Mouse (Mus musculus): Measurements from ENCODE around the gene Asrgl1. TPM values are rescaled to one million over a fixed set of nuclear protein-coding genes. Genes with fewer than 3 reads are reported as not detected.
"Not testable (repeated sequence)": the region's sequence is repeated elsewhere in the genome, so short reads cannot be mapped to it uniquely, and the experiment has no call there.

Gene Asrgl1
- polyA plus RNA-seq (2012; rRNA removed) (1.3 and 3.5 TPM in 2 replicates), polyA plus RNA-seq (2014; fragmentation: Nextera tagmentation; extraction: Ambion mirVana) (8.1 and 8.8 TPM in 2 replicates)

DNA sequence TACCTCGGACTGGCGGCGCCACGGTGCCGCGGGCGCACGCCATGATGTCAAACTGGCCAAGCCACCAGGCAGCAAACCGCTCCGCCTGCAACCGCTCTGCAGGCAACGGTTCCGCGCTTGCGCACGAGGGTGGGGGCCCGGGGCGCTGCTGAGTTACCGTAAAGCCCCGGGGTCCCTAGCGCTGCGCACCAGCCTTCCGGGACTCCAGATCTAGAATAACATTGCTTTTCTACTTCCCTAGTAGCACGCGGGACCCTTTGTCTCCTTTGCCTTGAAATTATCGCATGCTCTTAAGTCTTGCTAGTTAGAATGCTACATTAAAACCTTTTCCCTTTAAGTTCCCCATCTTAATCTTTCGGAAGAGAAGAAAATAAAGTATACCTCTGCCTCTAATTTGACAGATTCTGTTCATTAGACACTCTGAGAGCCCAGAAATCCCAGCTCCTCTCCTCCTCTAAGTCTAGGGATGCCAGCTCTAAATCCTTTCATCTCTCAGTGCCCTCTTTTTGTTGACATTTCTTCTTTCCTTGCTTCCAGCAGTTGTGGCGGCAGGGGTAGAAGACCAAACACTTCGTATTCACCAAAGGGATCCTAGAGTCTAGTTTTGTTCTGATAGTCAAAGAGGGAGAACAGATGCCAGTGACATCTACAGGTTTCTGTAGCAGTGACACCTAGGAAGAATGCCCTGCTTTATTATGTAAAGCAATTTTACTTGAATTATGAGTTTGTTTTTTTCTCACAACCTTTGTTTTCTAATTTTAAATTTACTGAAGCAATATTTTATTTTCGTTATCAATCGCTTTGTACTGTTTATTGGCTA, at the start of gene Asrgl1:
TSS of gene Asrgl1 (minus strand) at position 125 of the 820 bp plus-strand sequence.
- H3K4me3 ChIP-seq (ENCODE audit: insufficient read depth in 1 of 2, low read depth in 2 of 2, low read length in 2 of 2), result peak within 1 kb of the TSS; percentile 75 to 91
- H3K4me2 ChIP-seq (ENCODE audit: low read depth), result peak within 1 kb of the TSS; percentile 87
- no peaks in the 10 kb centered on the region for H3K9me3 ChIP-seq (ENCODE audit: control insufficient read depth, low read length)
- WGBS (ENCODE audit: insufficient replicate concordance), result 11% methylated on average over 31 of the region's 31 CpGs
- H3K4me1 ChIP-seq (replicated peaks; ENCODE audit: control insufficient read depth in 2 of 2, insufficient read depth in 2 of 2, low read length in 1 of 2), result peaks cover 0 to 6% of the 10 kb centered on the region in 2 experiments; a peak in 2 of 4 replicates
- ATAC-seq (ENCODE audit: insufficient read depth), result peak; percentile 91
- H3K27me3 ChIP-seq (ENCODE audit: control insufficient read depth, insufficient read depth, low read length), result no peaks in the 10 kb centered on the region
- TF ChIP-seq CTCF (IDR thresholded peaks at IDR 0.05; ENCODE audit: low read depth), result no peak
- H3K36me3 ChIP-seq (replicated peaks; ENCODE audit: control insufficient read depth, insufficient read depth, low read depth), result no peaks in the 10 kb centered on the region; the same call in 1 of the 2 replicates
- H3K27ac ChIP-seq, result no peak within 1 kb of the TSS
- H3K9ac ChIP-seq (replicated peaks), result peak within 1 kb of the TSS; percentile 66
- peak; percentile 60 to 71 (median 68) for DNase-seq (ENCODE audit: low read depth in 3 of 3, low spot score in 3 of 3)

DNA sequence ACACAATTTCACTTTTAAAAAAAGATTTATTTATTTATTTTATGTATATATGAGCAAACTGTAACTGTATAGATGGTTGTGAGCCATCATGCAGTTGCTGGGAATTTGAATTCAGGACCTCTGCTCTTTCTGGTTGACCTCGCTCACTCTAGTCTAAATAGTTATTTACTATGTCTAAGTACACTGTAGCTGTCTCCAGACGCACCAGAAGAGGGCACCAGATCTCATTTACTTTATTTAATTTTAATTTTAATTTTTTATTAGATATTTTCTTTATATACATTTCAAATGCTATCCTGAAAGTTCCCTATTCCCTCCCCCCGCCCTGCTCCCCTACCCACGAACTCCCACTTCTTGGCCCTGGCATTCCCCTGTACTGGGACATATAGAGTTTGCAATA, 10.8 kb upstream of the Asrgl1 start:
- Histone ChIP-seq H3K27me3 (ENCODE audit: control insufficient read depth, insufficient read depth, low read length) (no peaks in the 10 kb centered on the region), H3K9me3 (ENCODE audit: control insufficient read depth, low read length) (no peaks in the 10 kb centered on the region), H3K36me3 (replicated peaks; ENCODE audit: control insufficient read depth, insufficient read depth, low read depth) (no peaks in the 10 kb centered on the region), H3K27ac (no peak overlapping the region), H3K9ac (replicated peaks) (no peak overlapping the region), H3K4me2 (ENCODE audit: low read depth) (no peak overlapping the region), H3K4me1 (replicated peaks; ENCODE audit: control insufficient read depth in 2 of 2, insufficient read depth in 2 of 2, low read length in 1 of 2) (no peaks in the 10 kb centered on the region), H3K4me3 (ENCODE audit: insufficient read depth in 1 of 2, low read depth in 2 of 2, low read length in 2 of 2) (no peak overlapping the region)
- TF ChIP-seq EP300 (IDR thresholded peaks at IDR 0.05; ENCODE audit: low read depth) (no peak), CTCF (IDR thresholded peaks at IDR 0.05; ENCODE audit: low read depth) (no peak)
- 56% methylated on average over 4 of the region's 4 CpGs for WGBS (ENCODE audit: insufficient replicate concordance)
- ATAC-seq (ENCODE audit: insufficient read depth), result no peak
- DNase-seq (ENCODE audit: low read depth in 3 of 3, low spot score in 3 of 3), result no peak

DNA sequence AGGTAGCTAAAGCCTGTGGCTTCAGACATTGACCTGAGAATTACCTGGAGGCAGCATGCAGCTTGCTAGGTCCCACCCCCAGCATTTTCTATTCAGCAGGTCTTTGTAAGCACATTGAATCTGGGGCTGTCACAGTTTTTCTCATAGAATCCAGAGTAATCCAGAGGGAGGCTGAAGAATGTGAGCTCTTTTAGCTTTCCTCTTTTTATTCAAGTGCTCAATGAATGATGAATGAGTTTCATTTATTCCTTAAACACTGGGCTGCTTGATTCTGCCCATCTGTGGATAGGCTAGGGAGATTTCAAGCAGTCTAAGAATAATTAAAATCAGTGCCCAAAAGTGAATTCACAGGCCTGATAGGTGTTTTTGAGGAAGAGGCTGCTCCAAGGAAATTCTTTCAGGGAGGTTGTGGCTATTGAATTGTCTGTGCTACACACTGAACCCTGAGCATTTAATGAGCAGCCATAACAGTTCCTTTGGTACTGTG, 8.2 kb upstream of the Asrgl1 start:
- H3K27me3 ChIP-seq (ENCODE audit: control insufficient read depth, insufficient read depth, low read length), result no peaks in the 10 kb centered on the region
- no peaks in the 10 kb centered on the region for H3K9me3 ChIP-seq (ENCODE audit: control insufficient read depth, low read length)
- no peaks in the 10 kb centered on the region for H3K36me3 ChIP-seq (replicated peaks; ENCODE audit: control insufficient read depth, insufficient read depth, low read depth)
- no peak for ATAC-seq (ENCODE audit: insufficient read depth)
- no peak overlapping the region for H3K9ac ChIP-seq (replicated peaks)
- no peak overlapping the region for H3K4me2 ChIP-seq (ENCODE audit: low read depth)
- H3K4me1 ChIP-seq (replicated peaks; ENCODE audit: control insufficient read depth in 2 of 2, insufficient read depth in 2 of 2, low read length in 1 of 2), result no peaks in the 10 kb centered on the region
- no peak for TF ChIP-seq EP300 (IDR thresholded peaks at IDR 0.05; ENCODE audit: low read depth)
- no peak for TF ChIP-seq CTCF (IDR thresholded peaks at IDR 0.05; ENCODE audit: low read depth)
- H3K4me3 ChIP-seq (ENCODE audit: insufficient read depth in 1 of 2, low read depth in 2 of 2, low read length in 2 of 2), result no peak overlapping the region
- no peak for DNase-seq (ENCODE audit: low read depth in 3 of 3, low spot score in 3 of 3)
- no peak overlapping the region for H3K27ac ChIP-seq

GRCm38 (mm10) chr19:9143230-9143629, 7.8 kb upstream of the Asrgl1 start:
- no peaks in the 10 kb centered on the region for H3K27me3 ChIP-seq (ENCODE audit: control insufficient read depth, insufficient read depth, low read length)
- no peaks in the 10 kb centered on the region for H3K36me3 ChIP-seq (replicated peaks; ENCODE audit: control insufficient read depth, insufficient read depth, low read depth)
- no peak overlapping the region for H3K4me3 ChIP-seq (ENCODE audit: insufficient read depth in 1 of 2, low read depth in 2 of 2, low read length in 2 of 2)
- H3K9me3 ChIP-seq (ENCODE audit: control insufficient read depth, low read length), result no peaks in the 10 kb centered on the region
- H3K27ac ChIP-seq, result no peak overlapping the region
- H3K9ac ChIP-seq (replicated peaks), result no peak overlapping the region
- TF ChIP-seq EP300 (IDR thresholded peaks at IDR 0.05; ENCODE audit: low read depth), result no peak
- no peak for TF ChIP-seq CTCF (IDR thresholded peaks at IDR 0.05; ENCODE audit: low read depth)
- DNase-seq (ENCODE audit: low read depth in 3 of 3, low spot score in 3 of 3), result no peak
- H3K4me2 ChIP-seq (ENCODE audit: low read depth), result no peak overlapping the region
- no peaks in the 10 kb centered on the region for H3K4me1 ChIP-seq (replicated peaks; ENCODE audit: control insufficient read depth in 2 of 2, insufficient read depth in 2 of 2, low read length in 1 of 2)
- WGBS (ENCODE audit: insufficient replicate concordance), result 61% methylated on average over 2 of the region's 2 CpGs
- ATAC-seq (ENCODE audit: insufficient read depth), result no peak

DNA sequence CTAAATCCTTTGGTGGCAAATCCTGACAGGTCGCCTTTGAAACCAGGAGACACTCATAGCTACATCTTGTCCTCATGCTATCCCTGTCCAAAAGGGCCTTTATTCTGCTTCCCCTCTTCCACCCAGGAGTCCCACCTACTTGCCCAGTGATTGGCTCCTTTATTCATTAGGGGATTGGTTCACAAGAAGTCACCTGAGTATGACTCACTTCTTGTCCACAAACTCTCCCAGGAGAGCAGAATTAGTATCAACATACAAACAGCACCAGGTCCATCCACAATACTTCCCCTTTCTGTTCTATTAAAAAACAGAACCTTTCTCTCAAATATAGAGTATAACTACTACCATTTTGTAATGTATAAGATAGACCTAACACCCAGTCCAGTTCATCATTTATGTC, 4.9 kb upstream of the Asrgl1 start:
- H3K27me3 ChIP-seq (ENCODE audit: control insufficient read depth, insufficient read depth, low read length); H3K27ac ChIP-seq; H3K9ac ChIP-seq (replicated peaks); H3K4me3 ChIP-seq (ENCODE audit: insufficient read depth in 1 of 2, low read depth in 2 of 2, low read length in 2 of 2); H3K9me3 ChIP-seq (ENCODE audit: control insufficient read depth, low read length); H3K4me1 ChIP-seq (replicated peaks; ENCODE audit: control insufficient read depth in 2 of 2, insufficient read depth in 2 of 2, low read length in 1 of 2); H3K4me2 ChIP-seq (ENCODE audit: low read depth); H3K36me3 ChIP-seq (replicated peaks; ENCODE audit: control insufficient read depth, insufficient read depth, low read depth); ATAC-seq (ENCODE audit: insufficient read depth); DNase-seq (ENCODE audit: low read depth in 3 of 3, low spot score in 3 of 3): not testable (repeated sequence)
- 45% methylated on average over 1 of the region's 1 CpGs for WGBS (ENCODE audit: insufficient replicate concordance)
